Mouse (Mus musculus) liver, adult 2 months (tissue): ENCODE measurements around the gene Stx17.

Experiments
- CTCF ChIP-seq: fragments of 200-500 bp; IDR thresholded peaks from 2 replicates; pipeline ENCODE4 v1.5.1; 2011; ENCODE audit warnings: low read depth, low read length, control low read depth
- POLR2A ChIP-seq: fragments of 200-500 bp; IDR thresholded peaks from 2 replicates; pipeline ENCODE4 v1.6.1; 2011; ENCODE audit warnings: low read length, control low read depth; ENCODE audit not compliant: insufficient read depth; ENCODE audit errors: extremely low read depth

GRCm38 (mm10) chr4:48100217-48100616 lies 24.5 kb upstream of the Stx17 start:
- TF ChIP-seq POLR2A: no peak
- no peak for TF ChIP-seq CTCF
